Mouse (Mus musculus) lung, adult 2 months (tissue): ENCODE results near the gene Trim16.

Experiments
- CTCF ChIP-seq: fragments of 200-500 bp; IDR thresholded peaks from 2 replicates; pipeline ENCODE4 v1.5.1; 2011; ENCODE audit warnings: mild to moderate bottlenecking, low read length, control low read depth; ENCODE audit not compliant: insufficient read depth
- POLR2A ChIP-seq: fragments of 200-500 bp; IDR thresholded peaks from 2 replicates; pipeline ENCODE4 v1.6.1; 2011; ENCODE audit warnings: low read depth, mild to moderate bottlenecking, control low read depth, low read length, borderline replicate concordance; ENCODE audit errors: extremely low read depth

DNA sequence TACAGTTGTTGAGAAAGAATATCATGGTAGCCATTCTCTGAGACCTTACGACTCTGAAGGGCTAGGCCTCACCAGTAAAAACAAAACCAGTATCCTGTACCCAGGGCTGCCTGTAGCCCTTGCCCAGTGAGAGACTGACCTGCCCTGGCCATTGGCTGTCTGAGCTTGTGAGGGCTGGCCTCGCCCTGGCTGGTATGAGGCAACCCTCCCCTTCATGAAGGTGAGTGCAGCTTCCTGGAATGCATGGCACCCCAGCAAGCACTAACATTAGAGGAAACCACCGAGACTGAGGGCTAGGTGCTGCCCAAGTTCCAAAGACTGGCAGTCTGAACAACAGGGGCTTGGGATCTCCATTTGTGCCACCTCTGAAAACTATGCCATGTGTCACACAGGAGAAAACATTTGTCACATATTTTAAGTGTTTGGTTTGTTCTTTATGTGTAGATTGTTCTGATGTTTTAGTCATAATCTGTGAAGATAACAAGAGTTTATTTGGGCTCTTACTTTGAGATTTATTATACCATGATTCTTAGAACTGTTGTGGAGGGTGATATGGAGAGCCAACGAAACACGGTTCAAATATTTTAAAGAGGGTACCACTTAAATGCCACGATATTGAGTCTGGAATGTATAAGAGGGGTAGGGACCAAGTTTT, 5.9 kb upstream of the Trim16 start:
- TF ChIP-seq CTCF: no peak
- TF ChIP-seq POLR2A: no peak
